Mouse (Mus musculus) monocyte, adult 5-6 weeks (primary cell): ENCODE results near the gene Ckmt2. TPM values are rescaled to one million over a fixed set of nuclear protein-coding genes. Genes with fewer than 3 reads are reported as not detected.

Experiments used
- ATAC-seq: fragments of 153-309, 156-312 bp; replicated peaks from 2 replicates; pipeline ENCODE4 v1.8.0; 2017; ENCODE audit warnings: mild to moderate bottlenecking; ENCODE audit not compliant: low TSS enrichment, insufficient number of reproducible peaks, severe bottlenecking, poor library complexity, low FRiP score
- total RNA-seq: library from RNA; stranded (forward); fragments of 200-1000, 200-491, 200-594 nt; gene quantifications from 3 replicates; pipeline ENCODE4 v1.2.3, GENCODE M21; 2017

Gene Ckmt2
- not detected in 3 replicates for total RNA-seq

DNA sequence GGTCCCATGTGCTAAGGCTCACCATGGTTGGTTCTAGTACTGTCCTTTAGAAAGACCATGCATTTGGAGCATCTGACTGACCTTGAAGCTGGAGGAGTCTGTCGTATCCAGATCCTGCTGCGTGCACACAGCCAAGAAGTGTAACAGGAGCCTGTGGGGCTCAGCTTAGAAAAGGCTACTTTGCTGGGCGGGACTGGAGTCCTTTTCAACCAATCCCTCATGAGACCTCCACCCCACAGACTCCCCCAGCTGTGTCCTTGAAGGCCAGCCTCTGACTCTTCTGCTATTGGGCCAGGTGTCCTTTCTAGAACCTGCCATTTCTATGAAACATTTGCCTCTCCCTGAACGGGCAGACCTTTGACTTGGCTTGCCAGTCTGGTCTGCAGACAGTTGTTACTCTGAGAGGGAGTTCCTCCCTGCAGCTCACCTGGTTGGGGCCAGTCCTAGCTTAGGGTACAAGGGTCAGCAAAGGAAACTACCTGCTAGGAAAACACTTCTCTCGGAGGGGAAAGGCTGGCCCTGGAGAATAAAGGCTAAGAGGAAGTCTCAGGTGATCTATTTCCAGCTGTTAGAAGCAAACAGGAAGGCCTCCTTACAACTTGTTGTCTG lies at the start of gene Ckmt2:
Gene Ckmt2, minus strand, starts transcription at position 145 of the 609 bp plus-strand sequence.
- no peak for ATAC-seq

DNA sequence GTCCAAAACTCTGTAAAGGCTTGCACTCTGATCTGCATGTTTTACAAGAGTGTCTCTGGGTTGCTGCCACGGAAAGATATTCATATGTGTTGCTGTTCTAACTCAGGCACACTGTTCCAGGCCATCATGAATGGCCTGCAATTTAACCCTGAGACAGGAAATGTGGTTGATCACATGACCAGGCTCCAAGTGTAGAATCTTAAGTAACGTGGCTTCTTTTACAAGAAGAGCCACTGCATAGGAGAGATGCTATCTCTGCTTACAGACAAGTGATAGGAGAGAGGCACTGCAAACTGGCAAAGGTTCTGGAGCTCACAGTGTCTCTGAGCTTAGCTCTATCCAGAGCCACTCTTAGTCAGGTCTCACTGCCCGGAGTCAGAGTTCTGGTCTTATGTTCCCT lies 44.3 kb upstream of the Ckmt2 start:
- no peak for ATAC-seq

DNA sequence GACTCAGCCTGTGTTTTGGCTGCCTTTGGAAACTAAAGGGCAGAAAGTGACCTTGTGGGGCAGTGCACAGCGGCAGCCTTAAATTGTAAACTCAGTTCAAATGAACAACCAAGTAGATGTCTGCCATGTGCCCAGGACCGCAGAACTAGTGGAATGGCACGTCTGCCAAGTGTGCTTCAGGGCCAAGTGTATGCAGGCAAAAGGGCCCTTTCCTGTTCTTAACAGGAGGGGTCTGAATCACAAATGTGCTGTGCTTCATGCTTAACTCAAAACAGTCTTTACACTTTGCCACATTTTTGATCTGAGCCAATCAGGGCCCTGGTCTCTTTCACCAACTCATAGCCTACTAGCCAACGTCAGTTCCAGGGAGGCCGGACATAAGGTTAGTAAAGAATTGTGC lies 42.1 kb upstream of the Ckmt2 start:
- ATAC-seq: no peak

DNA sequence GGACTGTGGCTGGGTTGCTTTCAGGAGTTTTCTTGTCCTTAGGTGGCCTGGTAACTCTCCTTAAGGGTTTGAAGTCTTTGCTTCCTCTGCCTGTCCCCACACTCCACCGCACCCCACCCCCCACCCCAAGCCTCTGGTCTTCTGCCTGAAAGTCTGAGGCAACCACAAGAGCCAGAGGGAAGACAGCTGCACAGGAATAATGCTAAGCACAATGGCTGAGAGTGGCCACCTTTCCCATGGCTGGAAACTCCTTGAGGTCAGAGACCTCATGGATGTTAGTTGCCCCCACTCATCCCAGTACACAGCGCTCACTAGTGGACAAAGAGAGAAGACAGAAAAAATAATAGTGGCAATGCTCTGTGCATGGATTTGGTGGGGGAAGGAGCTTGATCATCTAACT lies 41.1 kb upstream of the Ckmt2 start:
- ATAC-seq: no peak

DNA sequence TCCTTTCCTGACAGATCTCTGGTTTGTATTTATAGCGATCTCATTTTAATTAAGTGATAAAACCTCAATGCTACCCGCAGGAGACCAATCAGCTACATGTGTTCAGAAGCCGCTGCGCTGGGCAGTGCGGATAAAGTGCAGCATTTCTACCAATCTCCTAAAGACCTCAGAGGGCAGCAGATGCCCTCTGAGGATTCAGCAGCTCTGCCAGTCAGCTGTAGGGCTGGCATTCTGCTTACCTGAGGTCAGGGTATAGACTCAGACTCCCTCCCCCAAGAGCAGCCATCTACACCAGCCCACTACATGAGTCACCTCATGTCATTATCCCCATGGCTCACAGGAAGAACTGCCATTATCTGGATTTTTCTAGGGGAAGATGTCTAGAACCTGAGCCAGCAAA lies 39.6 kb upstream of the Ckmt2 start:
- no peak for ATAC-seq

DNA sequence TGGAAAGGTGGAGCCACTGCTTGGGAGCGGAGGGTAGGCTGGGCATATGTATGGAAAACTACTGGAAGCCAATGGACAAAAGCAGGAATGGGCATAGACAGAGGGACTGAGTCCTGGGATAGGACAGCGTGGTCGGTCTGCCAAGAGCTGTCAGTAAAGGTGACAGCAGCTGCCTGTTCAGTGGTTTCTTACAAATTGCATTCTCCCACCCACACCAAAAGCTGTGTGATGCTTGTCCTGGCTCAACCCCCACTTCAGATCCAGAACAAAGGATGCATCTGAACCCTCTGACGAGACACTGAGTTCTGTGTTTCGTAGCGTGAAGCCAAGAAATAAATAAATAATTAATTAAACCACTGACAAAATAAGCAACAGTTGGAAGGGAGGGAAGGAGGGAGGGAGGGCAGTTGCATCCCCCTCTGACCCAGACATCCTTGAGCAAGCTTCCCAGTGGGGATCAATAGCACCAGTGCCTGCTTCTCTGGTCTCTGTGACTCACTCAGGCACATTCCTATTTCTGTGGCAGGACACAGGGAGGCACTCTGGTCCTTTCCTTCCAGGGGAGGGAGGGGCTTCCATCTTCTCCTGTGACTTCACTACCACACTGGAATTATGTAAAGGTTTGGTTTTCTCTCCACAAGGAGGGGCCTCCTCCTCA lies 39.0 kb upstream of the Ckmt2 start:
- ATAC-seq: no peak

DNA sequence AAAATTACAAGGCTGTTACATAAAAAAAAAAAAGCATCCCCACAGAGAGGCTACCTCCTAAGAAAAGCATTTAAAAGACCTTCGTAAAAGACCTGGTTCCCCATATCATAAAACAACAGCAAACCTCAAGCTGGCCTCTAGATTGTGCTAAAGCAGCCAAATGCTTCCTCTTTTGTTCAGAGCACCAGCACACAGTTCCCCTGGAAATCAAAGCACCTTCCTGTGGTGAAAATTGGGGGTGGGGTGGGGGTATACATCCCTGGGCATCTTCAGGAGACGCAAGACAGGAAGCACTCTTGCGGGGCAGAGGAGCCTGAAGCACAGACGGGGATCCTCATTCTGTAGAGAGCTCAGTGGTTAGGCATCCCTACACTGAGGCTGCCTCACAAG lies 38.5 kb upstream of the Ckmt2 start:
- no peak for ATAC-seq

DNA sequence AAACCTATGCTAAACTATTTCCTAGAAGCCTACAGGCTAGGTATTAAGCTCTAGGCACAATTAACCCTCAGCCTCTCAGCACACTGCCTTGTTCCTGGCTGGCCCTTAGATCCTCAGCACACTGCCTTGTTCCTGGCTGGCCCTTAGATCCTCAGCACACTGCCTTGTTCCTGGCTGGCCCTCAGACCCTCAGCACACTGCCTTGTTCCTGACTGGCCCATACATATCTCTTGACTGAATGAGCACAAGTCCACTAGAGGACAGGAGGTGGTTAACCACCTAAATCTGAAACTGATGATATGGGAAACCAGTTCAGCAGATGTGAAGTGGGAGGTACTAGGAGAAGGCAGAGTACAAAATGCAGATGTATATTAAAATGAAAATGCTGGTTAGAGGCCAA lies 35.0 kb upstream of the Ckmt2 start:
- no peak for ATAC-seq

DNA sequence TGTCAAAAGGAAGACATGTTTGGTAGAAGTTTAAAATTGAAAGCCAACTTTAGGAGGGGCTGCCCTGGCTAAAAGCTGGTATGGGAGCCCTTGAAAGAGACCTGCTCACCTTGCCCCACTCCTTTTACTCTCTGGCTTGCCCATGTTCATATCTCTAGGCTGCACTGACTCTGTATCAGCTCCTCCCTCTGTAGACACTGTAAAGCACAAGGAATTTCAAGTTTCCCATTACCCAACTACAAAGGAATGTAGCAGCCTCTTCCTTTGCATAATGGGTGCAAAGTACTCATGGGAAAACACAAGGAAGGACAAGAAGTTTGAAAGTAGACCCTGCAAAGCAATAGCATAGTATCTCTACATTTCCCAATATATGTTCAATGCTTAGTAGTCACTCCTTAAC lies 34.5 kb upstream of the Ckmt2 start:
- no peak for ATAC-seq

DNA sequence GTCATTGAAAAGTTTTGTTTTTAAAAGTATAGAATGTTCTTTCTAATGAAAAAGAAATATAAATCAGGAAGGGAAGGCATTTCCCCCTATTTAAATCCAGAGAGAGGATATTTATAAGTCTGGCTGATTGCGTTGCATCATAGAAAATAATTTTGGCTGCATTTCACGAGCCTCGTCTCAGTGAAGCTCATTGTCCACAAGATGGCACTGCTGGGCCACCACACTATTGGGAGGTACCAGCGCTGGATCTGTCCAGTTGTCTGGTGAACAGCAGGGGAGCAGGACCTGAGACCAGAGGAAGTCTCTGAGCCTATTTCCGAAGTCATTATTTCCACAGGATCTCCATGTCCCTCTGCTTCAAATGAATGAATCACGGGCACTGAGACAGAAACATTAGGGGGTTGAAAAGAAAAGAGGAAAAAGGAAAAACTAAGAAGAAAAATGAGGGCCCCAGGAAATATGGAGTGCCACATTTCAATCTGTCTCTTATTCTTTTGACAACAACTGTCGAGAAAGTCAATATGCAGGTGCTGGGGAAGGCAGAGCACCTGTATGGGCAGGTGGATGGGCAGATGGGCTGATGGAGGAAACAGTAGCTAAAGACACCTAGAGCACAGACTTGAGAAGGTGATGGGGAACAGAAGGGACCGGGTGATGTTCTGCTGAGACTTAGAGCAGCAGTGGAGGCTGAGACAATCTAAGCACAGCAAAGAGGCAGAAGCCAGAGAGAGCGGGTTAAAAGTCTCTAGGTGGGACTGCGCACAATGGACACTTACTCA lies 31.7 kb upstream of the Ckmt2 start:
- peak; percentile 73 for ATAC-seq

DNA sequence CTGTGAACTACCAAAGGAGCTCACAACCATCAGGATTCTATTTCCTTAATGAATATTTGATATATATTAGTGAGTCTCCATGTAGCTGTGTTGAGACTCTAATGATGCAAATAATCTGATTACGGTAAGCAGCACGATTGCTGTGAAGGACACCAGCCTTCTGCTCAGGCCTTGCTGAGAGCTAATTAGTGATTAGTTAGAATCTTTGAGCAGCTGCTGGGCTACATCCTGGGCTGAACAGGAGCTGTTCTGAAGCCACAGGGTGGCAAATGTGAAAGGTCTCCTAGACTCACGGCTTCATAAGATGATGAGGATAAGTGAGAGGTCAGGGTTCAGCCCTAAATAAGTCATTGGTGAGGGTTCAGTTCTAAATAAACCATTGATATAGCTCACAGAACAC lies 29.7 kb upstream of the Ckmt2 start:
- ATAC-seq: no peak

DNA sequence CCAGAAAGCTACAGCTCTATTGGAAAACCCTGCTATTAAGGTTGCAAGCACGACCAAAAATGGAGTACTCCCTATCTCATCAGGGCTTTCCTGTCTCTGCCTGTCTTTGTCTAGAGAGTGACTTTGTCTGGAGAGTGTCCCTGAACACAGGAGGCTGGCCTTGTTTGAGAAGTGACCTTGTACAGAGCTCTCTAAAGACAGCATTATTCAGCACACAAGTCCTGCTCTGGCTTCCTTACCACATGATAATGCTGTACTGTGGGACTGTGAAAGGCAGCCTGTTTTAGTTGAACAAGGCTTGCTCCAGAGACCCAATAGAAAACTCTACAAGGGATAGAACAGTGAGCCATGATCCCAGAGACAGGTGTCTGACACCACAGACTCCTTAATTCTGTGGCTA lies 19.8 kb upstream of the Ckmt2 start:
- ATAC-seq: no peak

DNA sequence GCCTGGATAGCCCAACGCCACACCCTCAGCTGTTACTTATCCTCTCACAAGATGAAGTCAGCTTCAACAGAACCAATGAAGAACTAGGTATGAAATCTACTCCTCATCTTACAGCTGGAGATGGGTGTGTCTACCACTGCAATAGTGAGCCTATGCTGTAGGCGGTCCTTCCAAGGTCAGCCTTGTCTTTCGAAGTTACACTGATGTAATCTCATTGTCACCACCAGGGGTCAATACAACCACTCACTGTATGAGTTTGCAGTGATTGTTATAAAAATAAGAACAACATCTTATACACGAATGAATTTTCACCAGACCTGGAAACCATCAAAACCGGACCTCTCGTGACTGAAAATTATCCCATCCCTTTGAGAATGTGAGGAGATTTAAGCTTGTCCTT lies 16.4 kb upstream of the Ckmt2 start:
- ATAC-seq: no peak

DNA sequence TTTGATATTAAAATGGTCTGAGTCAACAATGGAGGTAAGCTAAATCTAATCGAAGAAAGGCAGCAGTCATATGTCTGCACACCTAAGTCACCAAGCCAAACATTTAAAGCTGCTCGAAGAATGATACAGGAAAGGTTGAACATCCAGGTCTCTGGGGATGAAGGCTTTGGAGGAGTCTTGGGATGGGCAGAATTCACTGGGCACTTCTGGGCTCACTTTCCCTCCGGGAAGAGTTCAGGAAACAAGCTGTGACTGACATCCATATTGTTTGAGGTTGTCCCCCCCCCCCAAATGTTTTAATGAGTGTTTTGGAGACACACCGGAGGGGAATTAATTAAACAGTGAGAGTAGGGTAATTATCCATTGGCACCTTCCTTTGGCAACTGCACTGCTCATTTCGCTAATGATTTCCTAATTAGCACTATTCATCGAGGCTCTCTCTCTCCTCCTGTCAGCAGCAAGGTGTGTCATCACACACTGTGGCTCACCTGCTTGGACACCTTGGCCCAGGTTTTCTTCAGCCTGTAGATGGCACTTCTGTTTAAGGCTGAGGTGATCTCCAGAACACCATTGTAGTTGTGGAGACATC lies 13.4 kb upstream of the Ckmt2 start:
- ATAC-seq: no peak

DNA sequence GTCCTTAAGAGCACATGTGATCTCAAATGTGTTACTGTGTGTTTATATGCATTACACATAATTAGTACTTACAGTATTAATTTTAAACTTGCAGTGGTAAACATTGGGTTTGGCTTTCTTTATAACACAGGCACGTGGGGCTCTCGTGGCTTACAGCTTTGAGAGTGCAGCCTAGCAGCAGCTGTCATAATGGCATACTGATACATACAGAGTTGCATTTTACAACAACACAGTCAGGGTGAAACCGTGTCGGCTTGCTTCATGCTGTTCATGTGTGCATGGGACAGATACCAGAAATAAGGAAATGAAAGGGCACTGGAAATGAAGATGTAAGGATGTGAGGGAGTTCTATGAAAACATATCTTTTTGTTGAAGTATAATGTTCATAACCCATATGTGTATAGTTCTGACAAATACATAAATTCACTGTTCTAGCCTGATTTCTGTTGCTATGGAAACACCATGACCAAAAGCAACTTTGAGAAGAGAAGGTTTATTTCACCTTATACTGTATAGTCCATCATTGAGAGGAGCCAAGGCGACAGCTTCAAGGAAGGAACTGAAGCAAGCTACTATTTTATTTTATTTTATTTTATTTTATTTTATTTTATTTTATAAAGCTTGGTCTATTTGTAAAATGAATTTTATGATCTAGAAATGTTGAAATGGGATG lies 8.2 kb upstream of the Ckmt2 start:
- no peak for ATAC-seq

DNA sequence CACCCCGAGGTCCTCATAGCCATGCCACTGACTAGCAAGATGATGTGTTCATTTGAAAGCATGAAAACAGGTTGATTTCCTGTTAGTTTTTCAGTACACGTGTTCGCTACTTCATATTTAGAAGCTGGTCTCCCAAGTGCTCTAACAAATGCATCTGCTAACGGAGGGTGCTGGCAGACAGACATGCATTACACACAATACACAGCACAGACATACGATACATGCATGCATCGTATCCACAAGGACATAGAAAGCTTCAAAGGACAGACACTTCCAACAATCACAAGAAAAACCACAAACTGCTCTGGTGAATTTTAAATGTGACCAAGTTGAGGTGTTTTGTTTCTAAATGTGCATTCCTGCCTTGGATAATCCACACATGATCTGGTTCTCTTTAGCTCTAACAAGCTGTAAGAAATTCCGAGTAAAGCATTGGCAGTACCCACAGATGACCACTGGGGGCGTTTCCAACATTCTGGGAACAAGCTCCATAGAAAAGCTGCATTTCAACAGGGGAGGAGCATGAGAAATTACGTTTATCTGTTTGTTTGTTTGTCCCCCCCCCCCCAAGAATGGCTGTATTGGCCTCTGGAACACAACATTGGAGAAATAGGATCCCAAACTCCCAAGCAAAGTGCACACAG lies 5.3 kb upstream of the Ckmt2 start:
- no peak for ATAC-seq

DNA sequence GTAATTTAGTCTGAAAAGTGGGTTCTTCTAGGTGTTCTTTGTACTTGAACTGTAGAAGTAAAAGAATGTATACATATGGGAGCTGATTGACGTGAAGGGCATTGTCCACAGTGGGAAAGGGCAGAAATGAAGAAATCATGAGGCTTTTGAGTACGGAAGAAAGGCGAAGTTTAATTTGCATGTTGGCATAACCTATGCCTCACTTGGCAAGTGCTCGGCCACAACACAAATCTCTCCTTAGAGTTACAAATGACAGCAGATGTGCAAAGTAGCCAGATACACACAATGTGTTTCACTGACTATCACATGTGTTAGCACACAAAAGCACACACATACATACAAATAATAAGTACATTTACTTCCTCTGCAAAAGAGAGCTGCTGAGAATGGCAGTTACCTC lies 3.6 kb upstream of the Ckmt2 start:
- no peak for ATAC-seq

DNA sequence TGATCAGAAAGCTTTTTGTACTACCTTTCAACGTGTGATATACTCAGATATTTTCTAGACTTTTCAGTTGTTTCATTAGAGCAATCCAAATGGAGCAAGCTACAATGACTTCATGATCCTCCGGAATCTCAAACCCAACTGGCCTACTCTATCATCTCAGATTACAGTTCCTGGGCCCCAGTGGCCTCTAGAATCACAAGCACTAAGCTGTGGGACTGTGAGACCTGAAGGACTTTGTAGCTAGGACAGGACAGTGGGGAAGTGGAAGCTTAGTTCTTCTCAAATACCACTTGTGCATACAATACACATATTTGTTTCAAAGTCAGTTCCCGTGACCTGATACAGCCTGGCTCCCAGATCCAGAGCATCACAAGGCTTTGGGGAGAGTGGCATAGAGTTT lies 1.3 kb upstream of the Ckmt2 start:
- no peak for ATAC-seq

DNA sequence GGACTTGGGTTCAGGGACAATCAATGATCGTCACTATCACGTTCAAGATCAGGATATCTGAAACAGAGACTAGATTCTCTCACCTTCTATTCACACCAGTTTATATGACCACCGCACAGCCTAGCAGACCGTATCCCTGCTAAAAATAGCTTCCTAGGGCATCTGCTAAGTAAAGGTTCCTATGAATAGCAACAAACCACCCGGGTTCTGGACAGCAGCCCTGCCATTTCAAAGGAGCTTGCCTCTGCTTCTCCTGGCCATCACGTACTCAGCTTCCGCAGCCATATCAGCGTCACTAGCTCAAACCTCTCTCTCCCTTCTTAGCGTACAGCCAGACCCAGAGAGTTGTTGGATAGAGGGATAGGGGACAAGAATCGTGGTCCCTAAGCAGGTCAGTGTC lies 665 bp upstream of the Ckmt2 start:
- ATAC-seq: no peak
